20 mouse cellular contexts compared by ENCODE assay signal in genomic region chr11:120959564-120959963, GRCm38 (mm10). TPM values are rescaled to one million over a fixed set of nuclear protein-coding genes. Genes with fewer than 3 reads are reported as not detected.
DNase-seq lines count a peak whose midpoint lies in the region; ATAC-seq and TF ChIP-seq lines count a peak whose summit lies in the region.
"Had no signal": no experiment of that assay in that cellular context is flagged by ENCODE, and none has a peak within 500 bp of the region (broad histone marks: within the 10 kb centered on the region; RNA-seq: fewer than 3 reads in every experiment).

No protein-coding gene starts in this region.

- H3K27ac ChIP-seq in embryonic facial prominence, embryonic 12.5 days = 0 out of 2 replicates have a peak overlapping the region, but pooled peaks have one; percentile 30
- no peak overlapping the region for H3K27ac ChIP-seq in embryonic facial prominence, embryonic 10.5 days (replicated peaks)
- H3K27ac ChIP-seq in heart, postnatal 0 days (ENCODE audit: low read depth) = peak overlapping the region; percentile 72
- H3K27ac ChIP-seq in forebrain, embryonic 12.5 days = no peak overlapping the region
- H3K27ac ChIP-seq: embryonic facial prominence, embryonic 15.5 days; forebrain, embryonic 10.5 days; intestine, embryonic 15.5 days; kidney, embryonic 15.5 days had no signal

- no peak for DNase-seq in embryonic facial prominence, embryonic 10.5 days (ENCODE audit: low spot score)
- DNase-seq in heart, postnatal 0 days (ENCODE audit: low spot score) = no peak
- DNase-seq in heart, postnatal 10 days = no peak
- peak; percentile 37 for DNase-seq in thymus, postnatal 14 days
- no peak for DNase-seq in thymus, postnatal 25 days
- DNase-seq: adrenal gland, postnatal 14 days; cerebellum, adult 2 months; gastrocnemius, postnatal 36 days; layer of hippocampus, postnatal 36 days; lung, postnatal 14 days; retina, postnatal 1 day; right cerebral cortex, postnatal 4 days had no signal

- H3K4me3 ChIP-seq in embryonic facial prominence, embryonic 12.5 days = no peak overlapping the region
- no peak overlapping the region for H3K4me3 ChIP-seq in embryonic facial prominence, embryonic 10.5 days
- H3K4me3 ChIP-seq in heart, postnatal 0 days (ENCODE audit: low read depth, low read length) = no peak overlapping the region
- H3K4me3 ChIP-seq in forebrain, embryonic 12.5 days (replicated peaks) = no peak overlapping the region
- H3K4me3 ChIP-seq: embryonic facial prominence, embryonic 15.5 days; forebrain, embryonic 10.5 days; intestine, embryonic 15.5 days; kidney, embryonic 15.5 days had no signal

- H3K9me3 ChIP-seq in embryonic facial prominence, embryonic 12.5 days = no peaks in the 10 kb centered on the region
- no peaks in the 10 kb centered on the region for H3K9me3 ChIP-seq in embryonic facial prominence, embryonic 10.5 days
- H3K9me3 ChIP-seq in heart, postnatal 0 days (replicated peaks; ENCODE audit: control insufficient read depth, low read length) = no peaks in the 10 kb centered on the region
- H3K9me3 ChIP-seq in forebrain, embryonic 12.5 days = no peaks in the 10 kb centered on the region
- H3K9me3 ChIP-seq: embryonic facial prominence, embryonic 15.5 days; forebrain, embryonic 10.5 days; intestine, embryonic 15.5 days; kidney, embryonic 15.5 days had no signal

- H3K4me1 ChIP-seq in embryonic facial prominence, embryonic 12.5 days = peaks cover 4% of the 10 kb centered on the region; the same call in 1 of the 2 replicates
- H3K4me1 ChIP-seq in embryonic facial prominence, embryonic 10.5 days = peaks cover 18% of the 10 kb centered on the region
- peaks cover 30% of the 10 kb centered on the region for H3K4me1 ChIP-seq in heart, postnatal 0 days (ENCODE audit: control insufficient read depth, insufficient read depth)
- H3K4me1 ChIP-seq in forebrain, embryonic 12.5 days = no peaks in the 10 kb centered on the region; the same call in 1 of the 2 replicates

- no peaks in the 10 kb centered on the region for H3K27me3 ChIP-seq in embryonic facial prominence, embryonic 12.5 days
- no peaks in the 10 kb centered on the region for H3K27me3 ChIP-seq in embryonic facial prominence, embryonic 10.5 days (replicated peaks; ENCODE audit: low read depth, poor library complexity, severe bottlenecking)
- H3K27me3 ChIP-seq in heart, postnatal 0 days (ENCODE audit: control insufficient read depth, insufficient read depth, low read length) = no peaks in the 10 kb centered on the region
- no peaks in the 10 kb centered on the region for H3K27me3 ChIP-seq in forebrain, embryonic 12.5 days
- H3K27me3 ChIP-seq: embryonic facial prominence, embryonic 15.5 days; intestine, embryonic 15.5 days; kidney, embryonic 15.5 days had no signal

- ATAC-seq in embryonic facial prominence, embryonic 12.5 days (ENCODE audit: insufficient number of reproducible peaks, insufficient read depth, low FRiP score, low TSS enrichment) = no peak
- ATAC-seq in heart, postnatal 0 days (ENCODE audit: insufficient read depth, low read depth) = no peak
- ATAC-seq in megakaryocyte progenitor cell, adult 5-6 weeks (replicated peaks; ENCODE audit: poor library complexity) = peak; percentile 38
- ATAC-seq in forebrain, embryonic 12.5 days (ENCODE audit: low FRiP score) = no peak
- ATAC-seq: intestine, embryonic 15.5 days had no signal

- TF ChIP-seq CTCF in heart, postnatal 0 days (IDR thresholded peaks at IDR 0.05; ENCODE audit: low read depth) = no peak

- WGBS in embryonic facial prominence, embryonic 12.5 days = 73% methylated on average over 3 of the region's 3 CpGs
- WGBS in embryonic facial prominence, embryonic 10.5 days = 70% methylated on average over 3 of the region's 3 CpGs
- WGBS in heart, postnatal 0 days = 47% methylated on average over 3 of the region's 3 CpGs
- 81% methylated on average over 3 of the region's 3 CpGs for WGBS in forebrain, embryonic 12.5 days

- intact Hi-C loops in heart, postnatal 10 days (cut with DNase I) = no loop called here

- no peak for TF ChIP-seq EP300 in heart, postnatal 0 days (IDR thresholded peaks at IDR 0.05; ENCODE audit: low read depth)

- peaks cover 89% of the 10 kb centered on the region for H3K36me3 ChIP-seq in embryonic facial prominence, embryonic 12.5 days
- peaks cover 100% of the 10 kb centered on the region for H3K36me3 ChIP-seq in embryonic facial prominence, embryonic 10.5 days (replicated peaks)
- peaks cover 59% of the 10 kb centered on the region for H3K36me3 ChIP-seq in heart, postnatal 0 days (replicated peaks; ENCODE audit: control insufficient read depth, insufficient read depth, low read length)
- peaks cover 90% of the 10 kb centered on the region for H3K36me3 ChIP-seq in forebrain, embryonic 12.5 days (replicated peaks)

- no peak overlapping the region for H3K9ac ChIP-seq in embryonic facial prominence, embryonic 12.5 days
- no peak overlapping the region for H3K9ac ChIP-seq in heart, postnatal 0 days (replicated peaks; ENCODE audit: low read depth, low read length)
- no peak overlapping the region for H3K9ac ChIP-seq in forebrain, embryonic 12.5 days
- H3K9ac ChIP-seq: embryonic facial prominence, embryonic 15.5 days; intestine, embryonic 15.5 days; kidney, embryonic 15.5 days had no signal

- no peak overlapping the region for H3K4me2 ChIP-seq in embryonic facial prominence, embryonic 12.5 days (replicated peaks)
- no peak overlapping the region for H3K4me2 ChIP-seq in heart, postnatal 0 days (ENCODE audit: low read depth, low read length)
- no peak overlapping the region for H3K4me2 ChIP-seq in forebrain, embryonic 12.5 days
- H3K4me2 ChIP-seq: embryonic facial prominence, embryonic 15.5 days; intestine, embryonic 15.5 days; kidney, embryonic 15.5 days; midbrain, embryonic 11.5 days had no signal

RNA-seq across cellular contexts. Expression of gene Slc16a3, which starts 11.3 kb away (rescaled TPM):
- 46.2 and 46.9 TPM in 2 replicates for polyA plus RNA-seq in embryonic facial prominence, embryonic 12.5 days (2016; fragmentation: Nextera tagmentation; extraction: Ambion mirVana)
- 131 and 182 TPM in 2 replicates for polyA plus RNA-seq in embryonic facial prominence, embryonic 10.5 days (2016; fragmentation: Nextera tagmentation; extraction: Ambion mirVana)
- total RNA-seq in heart, postnatal 0 days (2014; rRNA removed; ENCODE audit: low replicate concordance) = 153 and 260 TPM in 2 replicates
- polyA plus RNA-seq in heart, postnatal 0 days (2015; fragmentation: Nextera tagmentation; extraction: Ambion mirVana) = 15.6 and 17.0 TPM in 2 replicates
- total RNA-seq in heart, postnatal 10 days (2021) = 1 to 10 TPM; 4.0 to 4.4 TPM
- total RNA-seq in megakaryocyte progenitor cell, adult 5-6 weeks (2015) = 4.4 and 5.3 TPM in 2 replicates
- 6.0 and 7.5 TPM in 2 replicates for total RNA-seq in megakaryocyte progenitor cell, adult 5-6 weeks (2017)
- 34.2 and 36.4 TPM in 2 replicates for polyA plus RNA-seq in forebrain, embryonic 12.5 days (2016; fragmentation: Nextera tagmentation; extraction: Ambion mirVana)

RNA-seq across cellular contexts. Expression of gene Ccdc57, which starts 26.9 kb away (rescaled TPM):
- polyA plus RNA-seq in embryonic facial prominence, embryonic 12.5 days (2016; fragmentation: Nextera tagmentation; extraction: Ambion mirVana) = 7.2 and 7.5 TPM in 2 replicates
- polyA plus RNA-seq in embryonic facial prominence, embryonic 10.5 days (2016; fragmentation: Nextera tagmentation; extraction: Ambion mirVana) = 6.5 and 6.8 TPM in 2 replicates
- total RNA-seq in heart, postnatal 0 days (2014; rRNA removed; ENCODE audit: low replicate concordance) = 0.43 and 1.5 TPM in 2 replicates
- polyA plus RNA-seq in heart, postnatal 0 days (2015; fragmentation: Nextera tagmentation; extraction: Ambion mirVana) = 1.3 and 1.6 TPM in 2 replicates
- 1 to 10 TPM; 1.7 to 1.8 TPM for total RNA-seq in heart, postnatal 10 days (2021)
- 4.5 and 6.4 TPM in 2 replicates for total RNA-seq in megakaryocyte progenitor cell, adult 5-6 weeks (2015)
- 6.4 and 8.4 TPM in 2 replicates for total RNA-seq in megakaryocyte progenitor cell, adult 5-6 weeks (2017)
- polyA plus RNA-seq in forebrain, embryonic 12.5 days (2016; fragmentation: Nextera tagmentation; extraction: Ambion mirVana) = 6.7 and 8.8 TPM in 2 replicates

RNA-seq across cellular contexts. Expression of gene Csnk1d, which starts 31.6 kb away (rescaled TPM):
- polyA plus RNA-seq in embryonic facial prominence, embryonic 12.5 days (2016; fragmentation: Nextera tagmentation; extraction: Ambion mirVana) = 159 and 160 TPM in 2 replicates
- polyA plus RNA-seq in embryonic facial prominence, embryonic 10.5 days (2016; fragmentation: Nextera tagmentation; extraction: Ambion mirVana) = 129 and 133 TPM in 2 replicates
- 51.9 and 52.8 TPM in 2 replicates for total RNA-seq in heart, postnatal 0 days (2014; rRNA removed; ENCODE audit: low replicate concordance)
- 42.0 and 46.7 TPM in 2 replicates for polyA plus RNA-seq in heart, postnatal 0 days (2015; fragmentation: Nextera tagmentation; extraction: Ambion mirVana)
- 10 to 100 TPM; 86.0 to 89.5 TPM for total RNA-seq in heart, postnatal 10 days (2021)
- total RNA-seq in megakaryocyte progenitor cell, adult 5-6 weeks (2015) = 51.3 and 64.2 TPM in 2 replicates
- 69.8 and 74.2 TPM in 2 replicates for total RNA-seq in megakaryocyte progenitor cell, adult 5-6 weeks (2017)
- 150 and 165 TPM in 2 replicates for polyA plus RNA-seq in forebrain, embryonic 12.5 days (2016; fragmentation: Nextera tagmentation; extraction: Ambion mirVana)

Comparison
In these comparisons a context has a peak if more than half of its experiments do, and no peak if none do; other contexts are left out.
1. H3K27ac ChIP-seq: peak in embryonic facial prominence, embryonic 12.5 days (single experiment) and heart, postnatal 0 days (single experiment); none in embryonic facial prominence, embryonic 10.5 days (single experiment) and forebrain, embryonic 12.5 days (single experiment).